Mouse (Mus musculus) lung, embryonic 14.5 days (tissue): ENCODE measurements around the gene Homer1. TPM values are rescaled to one million over a fixed set of nuclear protein-coding genes. Genes with fewer than 3 reads are reported as not detected.

Source experiments
- ATAC-seq: fragments of 200-750 bp; cut with Nextera tagmentation; 2 replicates; pipeline ENCODE4 v1.8.0; 2017; ENCODE audit warnings: mild to moderate bottlenecking, moderate TSS enrichment, moderate library complexity; ENCODE audit not compliant: insufficient read depth
- DNase-seq: peaks from one replicate; pipeline ENCODE4 v3.0.0-alpha.2; 2015
- H3K27ac ChIP-seq: fragments of 300-500 bp; sonication (generic); 2 replicates; pipeline ENCODE4 v1.5.1; 2014; ENCODE audit warnings: low read depth, mild to moderate bottlenecking, moderate library complexity
- H3K27me3 ChIP-seq: fragments of 300-500 bp; sonication (generic); 2 replicates; pipeline ENCODE4 v1.6.1; 2014; ENCODE audit warnings: low read length, control low read depth; ENCODE audit not compliant: insufficient read depth
- H3K36me3 ChIP-seq: fragments of 300-500 bp; sonication (generic); 2 replicates; pipeline ENCODE4 v1.6.1; 2014; ENCODE audit warnings: control low read depth; ENCODE audit not compliant: insufficient read depth
- H3K4me1 ChIP-seq: fragments of 300-500 bp; sonication (generic); 2 replicates; pipeline ENCODE4 v1.6.1; 2014; ENCODE audit warnings: antibody characterized with exemption, control low read depth; ENCODE audit not compliant: insufficient read depth
- H3K4me2 ChIP-seq: fragments of 300-500 bp; sonication (generic); 2 replicates; pipeline ENCODE4 v1.6.1; 2014; ENCODE audit warnings: mild to moderate bottlenecking
- H3K4me3 ChIP-seq: fragments of 300-500 bp; sonication (generic); 2 replicates; pipeline ENCODE4 v1.5.1; 2014; ENCODE audit warnings: low read depth, low read length
- H3K9ac ChIP-seq: fragments of 300-500 bp; sonication (generic); 2 replicates; pipeline ENCODE4 v1.6.1; 2014
- H3K9me3 ChIP-seq: fragments of 300-500 bp; sonication (generic); 2 replicates; pipeline ENCODE4 v1.6.1; 2016; ENCODE audit warnings: low read depth, low read length, control low read depth
- CTCF ChIP-seq: IDR thresholded peaks from 2 replicates; pipeline ENCODE4 v1.5.1; 2016; ENCODE audit warnings: antibody characterized with exemption, low read depth
- WGBS: fragments of 180-500 bp; shearing (Covaris S2); extraction: QIAGEN DNeasy Blood & Tissue Kit; methylation state at CpG from one replicate; pipeline ENCODE4 v1.1.7; 2014; 5-methylcytosine and 5-hydroxymethylcytosine counted together
- polyA plus RNA-seq: library from polyadenylated mRNA; unstranded; fragments of >200 nt; fragmentation: Nextera tagmentation; extraction: Ambion mirVana; gene quantifications from 2 replicates; pipeline ENCODE4 v1.2.1, GENCODE M21; 2014

Gene Homer1
- polyA plus RNA-seq, 1 experiment from 2014 or later = 5.8 TPM

- Histone ChIP-seq H3K4me2 (no peak overlapping the region), H3K36me3 (no peaks in the 10 kb centered on the region), H3K4me3 (no peak overlapping the region), H3K9ac (no peak overlapping the region), H3K27me3 (no peaks in the 10 kb centered on the region), H3K9me3 (no peaks in the 10 kb centered on the region), H3K27ac (no peak overlapping the region), H3K4me1 (no peaks in the 10 kb centered on the region)
- WGBS = 84% methylated on average over 8 of the region's 8 CpGs
- DNase-seq (no peak), ATAC-seq (no peak)
- TF ChIP-seq CTCF = no peak
These were observed 81.1 kb downstream of the Homer1 start for GRCm38 (mm10) chr13:93380399-93381063.

GRCm38 (mm10) chr13:93381301-93381700 is 81.9 kb downstream of the Homer1 start:
- Histone ChIP-seq H3K4me2 (no peak overlapping the region), H3K9ac (no peak overlapping the region), H3K27ac (no peak overlapping the region), H3K9me3 (no peaks in the 10 kb centered on the region), H3K4me3 (no peak overlapping the region), H3K4me1 (no peaks in the 10 kb centered on the region), H3K36me3 (no peaks in the 10 kb centered on the region), H3K27me3 (no peaks in the 10 kb centered on the region)
- WGBS = 57% methylated on average over 1 of the region's 1 CpGs
- ATAC-seq (no peak), DNase-seq (no peak)
- no peak for TF ChIP-seq CTCF

DNA sequence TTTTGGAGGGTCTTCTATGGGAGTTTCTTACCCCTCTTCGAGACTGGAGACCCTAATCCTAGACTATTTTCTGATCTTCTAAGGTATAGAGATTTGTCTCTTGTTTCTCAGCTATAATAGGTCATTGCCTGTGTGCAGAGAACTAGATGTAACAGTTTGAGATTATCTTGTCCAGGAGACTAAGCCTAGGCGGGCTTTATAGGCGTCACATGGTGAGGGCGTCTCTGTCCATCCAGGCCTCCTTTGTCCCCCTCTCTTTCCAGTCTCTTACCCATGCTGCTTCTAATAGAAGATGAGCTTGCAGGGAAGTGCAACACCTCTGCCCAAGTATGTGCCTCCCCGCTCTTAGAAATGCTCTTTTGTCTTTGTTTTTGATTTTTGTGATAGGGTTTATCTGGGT is 83.7 kb downstream of the Homer1 start:
- Histone ChIP-seq H3K4me3 (no peak overlapping the region), H3K36me3 (no peaks in the 10 kb centered on the region), H3K9ac (no peak overlapping the region), H3K9me3 (no peaks in the 10 kb centered on the region), H3K4me2 (no peak overlapping the region), H3K4me1 (no peaks in the 10 kb centered on the region), H3K27me3 (no peaks in the 10 kb centered on the region), H3K27ac (no peak overlapping the region)
- no peak for TF ChIP-seq CTCF
- DNase-seq = no peak
- WGBS = 89% methylated on average over 5 of the region's 5 CpGs
- no peak for ATAC-seq

DNA sequence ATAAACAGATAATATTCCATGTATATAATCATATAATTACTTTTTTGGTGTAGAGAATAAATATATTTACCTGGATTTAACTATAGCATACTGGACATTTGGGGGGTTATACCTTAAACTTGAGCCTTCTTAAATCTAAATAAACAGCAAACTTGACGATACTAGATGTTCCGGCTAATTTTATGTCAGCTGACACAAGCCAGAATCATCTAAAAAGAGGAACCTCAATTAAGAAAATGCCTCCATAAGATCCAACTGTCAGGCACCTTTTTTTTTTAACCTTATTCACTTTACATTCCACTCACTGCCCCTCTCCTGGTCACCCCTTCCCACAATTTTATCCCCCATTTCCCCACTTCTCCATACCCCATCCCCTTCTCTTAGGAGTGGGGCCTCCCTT is 84.2 kb downstream of the Homer1 start:
- H3K4me1 ChIP-seq = no peaks in the 10 kb centered on the region
- no peak overlapping the region for H3K27ac ChIP-seq
- 91% methylated on average over 2 of the region's 2 CpGs for WGBS
- H3K4me2 ChIP-seq = no peak overlapping the region
- no peak overlapping the region for H3K4me3 ChIP-seq
- DNase-seq (no peak), ATAC-seq (no peak)
- no peaks in the 10 kb centered on the region for H3K27me3 ChIP-seq
- no peaks in the 10 kb centered on the region for H3K36me3 ChIP-seq
- no peak overlapping the region for H3K9ac ChIP-seq
- no peak for TF ChIP-seq CTCF
- no peaks in the 10 kb centered on the region for H3K9me3 ChIP-seq

DNA sequence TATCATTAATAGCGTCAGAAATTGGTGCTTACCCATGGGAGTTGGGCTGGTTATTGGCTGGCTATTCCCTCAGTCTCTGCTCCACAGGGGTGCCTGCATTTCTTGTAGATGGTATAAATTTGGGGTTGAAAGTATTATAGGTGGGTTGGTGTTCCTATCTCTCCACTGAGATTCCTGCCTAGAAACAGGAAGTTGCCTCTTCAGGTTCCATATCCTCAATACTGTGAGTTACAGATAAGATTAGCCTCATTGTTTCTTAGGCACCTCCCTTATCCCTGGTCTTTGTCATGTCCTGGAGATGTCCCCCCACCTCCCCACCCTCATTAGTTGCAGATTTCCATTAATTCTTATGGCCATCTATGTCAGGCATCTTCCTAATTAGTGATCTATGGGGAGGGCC is 85.0 kb downstream of the Homer1 start:
- H3K27me3 ChIP-seq = no peaks in the 10 kb centered on the region
- no peak overlapping the region for H3K4me2 ChIP-seq
- no peak overlapping the region for H3K9ac ChIP-seq
- ATAC-seq = no peak
- no peaks in the 10 kb centered on the region for H3K36me3 ChIP-seq
- TF ChIP-seq CTCF = no peak
- WGBS = 96% methylated on average over 1 of the region's 1 CpGs
- no peaks in the 10 kb centered on the region for H3K4me1 ChIP-seq
- H3K4me3 ChIP-seq = no peak overlapping the region
- no peak overlapping the region for H3K27ac ChIP-seq
- no peak for DNase-seq
- no peaks in the 10 kb centered on the region for H3K9me3 ChIP-seq

GRCm38 (mm10) chr13:93385147-93385546 is 85.7 kb downstream of the Homer1 start:
- H3K4me2 ChIP-seq = no peak overlapping the region
- H3K9ac ChIP-seq = no peak overlapping the region
- H3K27me3 ChIP-seq = no peaks in the 10 kb centered on the region
- WGBS = 67% methylated on average over 1 of the region's 1 CpGs
- H3K4me3 ChIP-seq = no peak overlapping the region
- H3K27ac ChIP-seq = no peak overlapping the region
- no peaks in the 10 kb centered on the region for H3K4me1 ChIP-seq
- DNase-seq (no peak), ATAC-seq (no peak)
- H3K9me3 ChIP-seq = no peaks in the 10 kb centered on the region
- H3K36me3 ChIP-seq = no peaks in the 10 kb centered on the region
- no peak for TF ChIP-seq CTCF

GRCm38 (mm10) chr13:93387440-93387839 is 88.0 kb downstream of the Homer1 start:
- H3K27ac ChIP-seq = no peak overlapping the region
- 95% methylated on average over 5 of the region's 5 CpGs for WGBS
- H3K4me3 ChIP-seq = no peak overlapping the region
- no peak overlapping the region for H3K4me2 ChIP-seq
- ATAC-seq (no peak), DNase-seq (no peak)
- H3K36me3 ChIP-seq = no peaks in the 10 kb centered on the region
- no peak overlapping the region for H3K9ac ChIP-seq
- no peaks in the 10 kb centered on the region for H3K4me1 ChIP-seq
- H3K9me3 ChIP-seq = no peaks in the 10 kb centered on the region
- no peak for TF ChIP-seq CTCF
- H3K27me3 ChIP-seq = no peaks in the 10 kb centered on the region
